Mouse (Mus musculus): Measurements from ENCODE around the gene Pitpnm1. TPM values are rescaled to one million over a fixed set of nuclear protein-coding genes. Genes with fewer than 3 reads are reported as not detected.

Pitpnm1 gene
- polyA plus RNA-seq, 1 experiment from 2014 or later, result 17.3 TPM

DNA sequence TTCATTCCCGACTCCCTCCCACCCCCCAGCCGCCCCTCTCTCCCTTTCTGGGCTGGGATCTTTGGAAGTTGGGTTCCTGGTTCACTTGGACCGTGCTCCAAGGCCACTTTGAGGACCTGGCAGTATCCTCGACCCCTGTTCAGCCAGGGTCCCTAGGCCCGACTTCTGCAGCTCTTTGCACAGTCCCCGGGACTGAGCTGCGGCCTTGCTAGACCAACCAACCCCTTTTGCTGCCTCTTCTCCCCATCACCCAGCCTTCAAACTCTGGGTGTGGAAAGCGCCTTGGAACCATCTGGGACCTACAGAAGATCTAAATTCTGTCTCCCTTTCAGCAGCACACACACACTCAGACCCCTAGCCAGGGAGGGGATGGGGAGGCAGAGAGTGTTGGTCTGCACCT is 49.0 kb downstream of the Pitpnm1 start:
- Histone ChIP-seq H3K27me3 (ENCODE audit: control insufficient read depth, insufficient read depth, low read length) (no peaks in the 10 kb centered on the region), H3K36me3 (ENCODE audit: control insufficient read depth, insufficient read depth, low read length) (peaks cover 41% of the 10 kb centered on the region), H3K9ac (ENCODE audit: low read length) (peak overlapping the region; percentile 96), H3K4me2 (ENCODE audit: low read length) (peak overlapping the region; percentile 73), H3K27ac (replicated peaks in 1 of 2; ENCODE audit: control insufficient read depth in 1 of 2, insufficient read depth in 1 of 2, low read depth in 2 of 2, low read length in 2 of 2) (peak overlapping the region in 1 of 2 experiments; percentile 82; a peak in 3 of 4 replicates), H3K4me3 (ENCODE audit: control insufficient read depth in 1 of 2, insufficient read depth in 1 of 2, low read depth in 1 of 2, low read length in 2 of 2) (peak overlapping the region; percentile 69 to 93), H3K9me3 (ENCODE audit: control insufficient read depth, low read length) (no peaks in the 10 kb centered on the region; the same call in 1 of the 2 replicates), H3K4me1 (ENCODE audit: control insufficient read depth in 2 of 2, insufficient read depth in 2 of 2, low read length in 2 of 2) (peaks cover 11 to 26% of the 10 kb centered on the region in 2 experiments)
- WGBS, result 3% methylated on average over 7 of the region's 8 CpGs
- no peak for ATAC-seq (ENCODE audit: insufficient number of reproducible peaks, insufficient read depth, low FRiP score, low read depth)

GRCm38 (mm10) chr19:4149283-4149682 is 49.5 kb downstream of the Pitpnm1 start:
- peak overlapping the region; percentile 73 for H3K4me2 ChIP-seq (ENCODE audit: low read length)
- ATAC-seq (ENCODE audit: insufficient number of reproducible peaks, insufficient read depth, low FRiP score, low read depth), result no peak
- 76% methylated on average over 11 of the region's 11 CpGs for WGBS
- H3K4me1 ChIP-seq (ENCODE audit: control insufficient read depth in 2 of 2, insufficient read depth in 2 of 2, low read length in 2 of 2), result peaks cover 11 to 26% of the 10 kb centered on the region in 2 experiments
- H3K4me3 ChIP-seq (ENCODE audit: control insufficient read depth in 1 of 2, insufficient read depth in 1 of 2, low read depth in 1 of 2, low read length in 2 of 2), result peak overlapping the region; percentile 69 to 93
- H3K9ac ChIP-seq (ENCODE audit: low read length), result peak overlapping the region; percentile 96
- H3K27ac ChIP-seq (replicated peaks in 1 of 2; ENCODE audit: control insufficient read depth in 1 of 2, insufficient read depth in 1 of 2, low read depth in 2 of 2, low read length in 2 of 2), result peak overlapping the region in 1 of 2 experiments; percentile 82; a peak in 1 of 4 replicates
- no peaks in the 10 kb centered on the region for H3K27me3 ChIP-seq (ENCODE audit: control insufficient read depth, insufficient read depth, low read length)
- no peaks in the 10 kb centered on the region; the same call in 1 of the 2 replicates for H3K9me3 ChIP-seq (ENCODE audit: control insufficient read depth, low read length)
- H3K36me3 ChIP-seq (ENCODE audit: control insufficient read depth, insufficient read depth, low read length), result peaks cover 46% of the 10 kb centered on the region

GRCm38 (mm10) chr19:4149764-4150461 is 50.1 kb downstream of the Pitpnm1 start:
- WGBS, result 93% methylated on average over 17 of the region's 17 CpGs
- Histone ChIP-seq H3K9ac (ENCODE audit: low read length) (peak overlapping the region; percentile 96), H3K4me2 (ENCODE audit: low read length) (peak overlapping the region; percentile 73), H3K4me3 (ENCODE audit: control insufficient read depth in 1 of 2, insufficient read depth in 1 of 2, low read depth in 1 of 2, low read length in 2 of 2) (peak overlapping the region in 1 of 2 experiments; percentile 93; a peak in 2 of 4 replicates), H3K27me3 (ENCODE audit: control insufficient read depth, insufficient read depth, low read length) (no peaks in the 10 kb centered on the region), H3K27ac (replicated peaks in 1 of 2; ENCODE audit: control insufficient read depth in 1 of 2, insufficient read depth in 1 of 2, low read depth in 2 of 2, low read length in 2 of 2) (no peak overlapping the region), H3K36me3 (ENCODE audit: control insufficient read depth, insufficient read depth, low read length) (peaks cover 46% of the 10 kb centered on the region), H3K4me1 (ENCODE audit: control insufficient read depth in 2 of 2, insufficient read depth in 2 of 2, low read length in 2 of 2) (peaks cover 11 to 26% of the 10 kb centered on the region in 2 experiments), H3K9me3 (ENCODE audit: control insufficient read depth, low read length) (no peaks in the 10 kb centered on the region; the same call in 1 of the 2 replicates)
- ATAC-seq (ENCODE audit: insufficient number of reproducible peaks, insufficient read depth, low FRiP score, low read depth), result no peak

- no peak overlapping the region for H3K4me3 ChIP-seq (ENCODE audit: control insufficient read depth in 1 of 2, insufficient read depth in 1 of 2, low read depth in 1 of 2, low read length in 2 of 2)
- peaks cover 54% of the 10 kb centered on the region for H3K36me3 ChIP-seq (ENCODE audit: control insufficient read depth, insufficient read depth, low read length)
- ATAC-seq (ENCODE audit: insufficient number of reproducible peaks, insufficient read depth, low FRiP score, low read depth), result no peak
- peaks cover 11 to 26% of the 10 kb centered on the region in 2 experiments for H3K4me1 ChIP-seq (ENCODE audit: control insufficient read depth in 2 of 2, insufficient read depth in 2 of 2, low read length in 2 of 2)
- no peaks in the 10 kb centered on the region for H3K27me3 ChIP-seq (ENCODE audit: control insufficient read depth, insufficient read depth, low read length)
- H3K9ac ChIP-seq (ENCODE audit: low read length), result no peak overlapping the region
- H3K9me3 ChIP-seq (ENCODE audit: control insufficient read depth, low read length), result no peaks in the 10 kb centered on the region; the same call in 1 of the 2 replicates
- H3K27ac ChIP-seq (replicated peaks in 1 of 2; ENCODE audit: control insufficient read depth in 1 of 2, insufficient read depth in 1 of 2, low read depth in 2 of 2, low read length in 2 of 2), result no peak overlapping the region
- WGBS, result 90% methylated on average over 22 of the region's 22 CpGs
- H3K4me2 ChIP-seq (ENCODE audit: low read length), result no peak overlapping the region
These were observed 51.0 kb downstream of the Pitpnm1 start for GRCm38 (mm10) chr19:4150567-4151487.

- H3K4me2 ChIP-seq (ENCODE audit: low read length), result no peak overlapping the region
- no peaks in the 10 kb centered on the region for H3K9me3 ChIP-seq (ENCODE audit: control insufficient read depth, low read length)
- H3K27ac ChIP-seq (replicated peaks in 1 of 2; ENCODE audit: control insufficient read depth in 1 of 2, insufficient read depth in 1 of 2, low read depth in 2 of 2, low read length in 2 of 2), result no peak overlapping the region
- peaks cover 60% of the 10 kb centered on the region for H3K36me3 ChIP-seq (ENCODE audit: control insufficient read depth, insufficient read depth, low read length)
- no peak overlapping the region for H3K9ac ChIP-seq (ENCODE audit: low read length)
- H3K27me3 ChIP-seq (ENCODE audit: control insufficient read depth, insufficient read depth, low read length), result no peaks in the 10 kb centered on the region
- no peak for ATAC-seq (ENCODE audit: insufficient number of reproducible peaks, insufficient read depth, low FRiP score, low read depth)
- peaks cover 11 to 26% of the 10 kb centered on the region in 2 experiments for H3K4me1 ChIP-seq (ENCODE audit: control insufficient read depth in 2 of 2, insufficient read depth in 2 of 2, low read length in 2 of 2)
- no peak overlapping the region for H3K4me3 ChIP-seq (ENCODE audit: control insufficient read depth in 1 of 2, insufficient read depth in 1 of 2, low read depth in 1 of 2, low read length in 2 of 2)
- 98% methylated on average over 3 of the region's 5 CpGs for WGBS
These were observed 51.7 kb downstream of the Pitpnm1 start for GRCm38 (mm10) chr19:4151488-4151860.

DNA sequence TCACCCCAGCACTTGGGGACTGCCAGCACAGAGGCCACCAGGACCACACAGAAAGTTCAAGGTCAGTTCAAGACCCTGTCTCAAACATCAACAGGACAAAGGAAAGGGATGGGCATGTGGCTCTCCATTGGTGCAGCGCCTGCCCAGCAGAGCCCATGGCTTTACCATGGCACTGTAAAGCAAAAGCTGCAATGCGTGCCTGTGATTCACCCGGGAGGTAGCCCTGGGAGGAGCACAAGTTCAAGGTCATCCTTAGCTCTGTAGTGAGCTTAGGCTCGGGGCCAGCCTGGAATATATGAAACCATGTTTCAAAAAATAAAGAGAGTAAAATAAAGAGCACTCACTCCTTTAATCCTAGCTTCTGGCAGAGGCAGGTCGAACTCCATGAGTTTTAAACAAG is 52.1 kb downstream of the Pitpnm1 start:
- H3K27me3 ChIP-seq (ENCODE audit: control insufficient read depth, insufficient read depth, low read length), result no peaks in the 10 kb centered on the region
- H3K4me2 ChIP-seq (ENCODE audit: low read length), result no peak overlapping the region
- ATAC-seq (ENCODE audit: insufficient number of reproducible peaks, insufficient read depth, low FRiP score, low read depth), result no peak
- no peak overlapping the region for H3K9ac ChIP-seq (ENCODE audit: low read length)
- WGBS, result 83% methylated on average over 5 of the region's 5 CpGs
- no peaks in the 10 kb centered on the region for H3K9me3 ChIP-seq (ENCODE audit: control insufficient read depth, low read length)
- H3K4me1 ChIP-seq (ENCODE audit: control insufficient read depth in 2 of 2, insufficient read depth in 2 of 2, low read length in 2 of 2), result peaks cover 11 to 26% of the 10 kb centered on the region in 2 experiments
- H3K4me3 ChIP-seq (ENCODE audit: control insufficient read depth in 1 of 2, insufficient read depth in 1 of 2, low read depth in 1 of 2, low read length in 2 of 2), result no peak overlapping the region
- no peak overlapping the region; a peak in 1 of 4 replicates for H3K27ac ChIP-seq (replicated peaks in 1 of 2; ENCODE audit: control insufficient read depth in 1 of 2, insufficient read depth in 1 of 2, low read depth in 2 of 2, low read length in 2 of 2)
- peaks cover 64% of the 10 kb centered on the region for H3K36me3 ChIP-seq (ENCODE audit: control insufficient read depth, insufficient read depth, low read length)

- Histone ChIP-seq H3K9ac (ENCODE audit: low read length) (no peak overlapping the region), H3K4me2 (ENCODE audit: low read length) (no peak overlapping the region), H3K36me3 (ENCODE audit: control insufficient read depth, insufficient read depth, low read length) (peaks cover 72% of the 10 kb centered on the region), H3K27ac (replicated peaks in 1 of 2; ENCODE audit: control insufficient read depth in 1 of 2, insufficient read depth in 1 of 2, low read depth in 2 of 2, low read length in 2 of 2) (0 out of 4 replicates have a peak overlapping the region, but pooled peaks of 1 of the 2 experiments have one; percentile 24), H3K9me3 (ENCODE audit: control insufficient read depth, low read length) (no peaks in the 10 kb centered on the region), H3K4me1 (ENCODE audit: control insufficient read depth in 2 of 2, insufficient read depth in 2 of 2, low read length in 2 of 2) (peaks cover 11 to 26% of the 10 kb centered on the region in 2 experiments), H3K4me3 (ENCODE audit: control insufficient read depth in 1 of 2, insufficient read depth in 1 of 2, low read depth in 1 of 2, low read length in 2 of 2) (no peak overlapping the region), H3K27me3 (ENCODE audit: control insufficient read depth, insufficient read depth, low read length) (no peaks in the 10 kb centered on the region)
- 89% methylated on average over 8 of the region's 8 CpGs for WGBS
- no peak for ATAC-seq (ENCODE audit: insufficient number of reproducible peaks, insufficient read depth, low FRiP score, low read depth)
These were observed 52.8 kb downstream of the Pitpnm1 start for GRCm38 (mm10) chr19:4152445-4153231.

Measured in heart, embryonic 14.5 days (tissue).